Mouse (Mus musculus) brain, embryonic 18.5 days (tissue): Measurements from ENCODE around the gene Anxa6.

Experiments
- DNase-seq: peaks from one replicate; pipeline ENCODE4 v3.0.0-alpha.2; 2012; ENCODE audit warnings: low read depth, low spot score

Gene Anxa6

GRCm38 (mm10) chr11:54929744-54930143 is 103.5 kb downstream of the Anxa6 start:
- DNase-seq, result no peak

- no peak for DNase-seq
These were observed 104.0 kb downstream of the Anxa6 start for GRCm38 (mm10) chr11:54929290-54929689.
